Mouse (Mus musculus) G1E (cell line): ENCODE results near the gene Arpc4.

Experiments used
- CTCF ChIP-seq: IDR thresholded peaks from 2 replicates; pipeline ENCODE4 v1.5.1; 2012; ENCODE audit warnings: low read depth, low read length, inconsistent platforms, mixed read lengths
- GATA1 ChIP-seq: IDR thresholded peaks from 2 replicates; pipeline ENCODE4 v1.6.1; 2012; ENCODE audit warnings: borderline replicate concordance, low read length, inconsistent platforms, mixed read lengths
- GATA2 ChIP-seq: IDR thresholded peaks from 2 replicates; pipeline ENCODE4 v1.6.1; 2012; ENCODE audit warnings: low read depth, low read length, inconsistent platforms, borderline replicate concordance
- POLR2AphosphoS5 ChIP-seq: IDR thresholded peaks from 2 replicates; pipeline ENCODE4 v1.6.1; 2012; ENCODE audit warnings: low read depth, low read length, inconsistent platforms; ENCODE audit not compliant: insufficient replicate concordance
- TAL1 ChIP-seq: conservative IDR thresholded peaks from 2 replicates; pipeline ENCODE4 v1.6.1; 2012; ENCODE audit warnings: low read depth, low read length, inconsistent platforms, mixed read lengths

DNA sequence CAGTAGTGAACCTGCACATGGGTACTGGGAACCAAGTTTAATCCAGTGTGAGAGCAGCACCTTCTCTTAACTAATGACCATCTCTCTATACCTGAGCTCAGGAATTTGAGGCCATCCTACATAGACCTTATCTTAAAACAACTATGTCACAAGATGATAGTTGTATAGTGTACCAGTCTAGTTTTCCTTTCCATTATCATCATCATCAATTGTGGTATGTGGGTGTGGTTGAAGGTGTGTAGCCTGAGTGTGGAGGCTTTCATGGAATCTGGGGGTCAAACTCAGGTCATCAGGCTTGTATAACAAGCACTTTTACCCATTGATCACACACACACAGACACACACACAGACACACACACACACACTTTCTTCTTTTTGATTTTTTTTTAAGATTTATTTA, 27.4 kb upstream of the Arpc4 start:
- no peak for TF ChIP-seq TAL1
- no peak for TF ChIP-seq CTCF
- TF ChIP-seq POLR2AphosphoS5, result no peak
- no peak for TF ChIP-seq GATA2
- TF ChIP-seq GATA1, result no peak
